8 mouse cellular contexts compared by ENCODE assay signal in genomic region chr19:45047935-45048643, GRCm38 (mm10). TPM values are rescaled to one million over a fixed set of nuclear protein-coding genes. Genes with fewer than 3 reads are reported as not detected.
A peak's percentile ranks its signal among the peaks of the same experiment; 100 is the strongest.
DNase-seq lines count a peak whose midpoint lies in the region; ATAC-seq and TF ChIP-seq lines count a peak whose summit lies in the region.

No protein-coding gene starts in this region.

- H3K4me1 ChIP-seq in liver, postnatal 0 days (ENCODE audit: insufficient read depth) = peaks cover 25% of the 10 kb centered on the region
- H3K4me1 ChIP-seq in neural tube, embryonic 15.5 days = peaks cover 52% of the 10 kb centered on the region

- no peak for TF ChIP-seq EP300 in liver, postnatal 0 days (IDR thresholded peaks at IDR 0.05; ENCODE audit: low read depth)

- peak; percentile 54 for ATAC-seq in erythroid progenitor cell, adult 5-6 weeks (replicated peaks; ENCODE audit: low FRiP score, poor library complexity, severe bottlenecking)
- peak; percentile 75 for ATAC-seq in liver, postnatal 0 days
- peak; percentile 50 for ATAC-seq in neural tube, embryonic 15.5 days (ENCODE audit: low FRiP score)

- peak overlapping the region; percentile 86 for H3K4me2 ChIP-seq in liver, postnatal 0 days (ENCODE audit: low read depth, low read length)
- peak overlapping the region; percentile 90 for H3K4me2 ChIP-seq in neural tube, embryonic 15.5 days

- H3K4me3 ChIP-seq in layer of hippocampus, adult 2 months = peak overlapping the region; percentile 78
- peak overlapping the region; percentile 59 for H3K4me3 ChIP-seq in liver, postnatal 0 days (ENCODE audit: low read depth, low read length)
- peak overlapping the region; percentile 67 for H3K4me3 ChIP-seq in neural tube, embryonic 15.5 days (replicated peaks)

- H3K27ac ChIP-seq in layer of hippocampus, adult 2 months = peak overlapping the region; percentile 97
- peak overlapping the region; percentile 87 for H3K27ac ChIP-seq in liver, postnatal 0 days (ENCODE audit: low read depth)
- H3K27ac ChIP-seq in neural tube, embryonic 15.5 days (replicated peaks) = peak overlapping the region; percentile 96

- H3K9me3 ChIP-seq in liver, postnatal 0 days (ENCODE audit: low read length) = no peaks in the 10 kb centered on the region
- H3K9me3 ChIP-seq in neural tube, embryonic 15.5 days (replicated peaks) = no peaks in the 10 kb centered on the region

- no peak for TF ChIP-seq CTCF in layer of hippocampus, adult 2 months (conservative IDR thresholded peaks at IDR 0.05)
- TF ChIP-seq CTCF in liver, postnatal 0 days (IDR thresholded peaks at IDR 0.05; ENCODE audit: low read depth) = no peak

- intact Hi-C loops in heart, postnatal 25 days (cut with DNase I) = no loop called here

- H3K36me3 ChIP-seq in liver, postnatal 0 days (replicated peaks; ENCODE audit: insufficient read depth, low read length) = 0 out of 2 replicates have a peak, but pooled peaks cover 2% of the 10 kb centered on the region
- H3K36me3 ChIP-seq in neural tube, embryonic 15.5 days = peaks cover 31% of the 10 kb centered on the region

- peak; percentile 68 to 72 for DNase-seq in B cell, adult 2 months
- DNase-seq in ZHBTc4 (ENCODE audit: low read depth, low spot score) = peak; percentile 60
- DNase-seq in heart, postnatal 25 days (ENCODE audit: low spot score) = peak; percentile 66
- peak; percentile 77 to 90 for DNase-seq in layer of hippocampus, adult 2 months (ENCODE audit: low spot score in 2 of 2)
- peak; percentile 62 for DNase-seq in liver, postnatal 0 days
- DNase-seq in yolk sac, embryonic 10.5 days (ENCODE audit: low spot score) = peak; percentile 34

- WGBS in liver, postnatal 0 days (ENCODE audit: insufficient replicate concordance) = 26% methylated on average over 11 of the region's 11 CpGs
- WGBS in neural tube, embryonic 15.5 days = 25% methylated on average over 11 of the region's 11 CpGs

- H3K9ac ChIP-seq in liver, postnatal 0 days (replicated peaks) = peak overlapping the region; percentile 68
- H3K9ac ChIP-seq in neural tube, embryonic 15.5 days (replicated peaks) = peak overlapping the region; percentile 80

- H3K27me3 ChIP-seq in liver, postnatal 0 days (ENCODE audit: insufficient read depth, low read length) = peaks cover 35% of the 10 kb centered on the region
- peaks cover 17% of the 10 kb centered on the region for H3K27me3 ChIP-seq in neural tube, embryonic 15.5 days (replicated peaks)

RNA-seq across cellular contexts. Expression of gene Sfxn3, which starts 0.8 kb away (rescaled TPM):
- 1.4 and 4.6 TPM in 2 replicates for total RNA-seq in erythroid progenitor cell, adult 5-6 weeks (2015; ENCODE audit: low replicate concordance)
- total RNA-seq in erythroid progenitor cell, adult 5-6 weeks (2017; ENCODE audit: low replicate concordance) = 1.6 and 3.3 TPM in 2 replicates
- 10 to 100 TPM; 10.7 to 13.9 TPM for total RNA-seq in heart, postnatal 25 days (2021)
- total RNA-seq in layer of hippocampus, adult 2 months (2021) = 10 to 100 TPM; 87.3 to 99.8 TPM
- 2.5 and 2.8 TPM in 2 replicates for polyA plus RNA-seq in liver, postnatal 0 days (2015; fragmentation: Nextera tagmentation; extraction: Ambion mirVana)
- 68.6 and 75.8 TPM in 2 replicates for polyA plus RNA-seq in neural tube, embryonic 15.5 days (2015; fragmentation: Nextera tagmentation; extraction: Ambion mirVana)

RNA-seq across cellular contexts. Expression of gene Pdzd7, which starts 2.6 kb away (rescaled TPM):
- total RNA-seq in erythroid progenitor cell, adult 5-6 weeks (2015; ENCODE audit: low replicate concordance) = not detected in 2 replicates
- not detected in 2 replicates for total RNA-seq in erythroid progenitor cell, adult 5-6 weeks (2017; ENCODE audit: low replicate concordance)
- under 1 TPM in 1 of 2 experiments, not detected in 1; 0.16 TPM for total RNA-seq in heart, postnatal 25 days (2021)
- total RNA-seq in layer of hippocampus, adult 2 months (2021) = 1 to 10 TPM; 2.1 to 3.3 TPM
- not detected in 2 replicates for polyA plus RNA-seq in liver, postnatal 0 days (2015; fragmentation: Nextera tagmentation; extraction: Ambion mirVana)
- 1.5 and 2.6 TPM in 2 replicates for polyA plus RNA-seq in neural tube, embryonic 15.5 days (2015; fragmentation: Nextera tagmentation; extraction: Ambion mirVana)

RNA-seq across cellular contexts. Expression of gene Kazald1, which starts 27.0 kb away (rescaled TPM):
- not detected in 2 replicates for total RNA-seq in erythroid progenitor cell, adult 5-6 weeks (2015; ENCODE audit: low replicate concordance)
- total RNA-seq in erythroid progenitor cell, adult 5-6 weeks (2017; ENCODE audit: low replicate concordance) = not detected in 2 replicates
- 1 to 10 TPM; 3.8 to 5.2 TPM for total RNA-seq in heart, postnatal 25 days (2021)
- total RNA-seq in layer of hippocampus, adult 2 months (2021) = 1 to 10 TPM; 1.4 to 1.9 TPM
- polyA plus RNA-seq in liver, postnatal 0 days (2015; fragmentation: Nextera tagmentation; extraction: Ambion mirVana) = 0.30 and 0.38 TPM in 2 replicates
- 3.0 and 5.3 TPM in 2 replicates for polyA plus RNA-seq in neural tube, embryonic 15.5 days (2015; fragmentation: Nextera tagmentation; extraction: Ambion mirVana)

RNA-seq across cellular contexts. Expression of gene Lzts2, which starts 33.9 kb away (rescaled TPM):
- total RNA-seq in erythroid progenitor cell, adult 5-6 weeks (2015; ENCODE audit: low replicate concordance) = 3.8 TPM in 1 of 2 replicates, not detected in the other
- 1.4 and 2.2 TPM in 2 replicates for total RNA-seq in erythroid progenitor cell, adult 5-6 weeks (2017; ENCODE audit: low replicate concordance)
- total RNA-seq in heart, postnatal 25 days (2021) = 10 to 100 TPM; 52.0 to 69.7 TPM
- total RNA-seq in layer of hippocampus, adult 2 months (2021) = 10 to 100 TPM; 28.5 to 30.1 TPM
- 5.7 and 7.2 TPM in 2 replicates for polyA plus RNA-seq in liver, postnatal 0 days (2015; fragmentation: Nextera tagmentation; extraction: Ambion mirVana)
- polyA plus RNA-seq in neural tube, embryonic 15.5 days (2015; fragmentation: Nextera tagmentation; extraction: Ambion mirVana) = 23.4 and 28.2 TPM in 2 replicates

RNA-seq across cellular contexts. Expression of gene Mrpl43, which starts 41.8 kb away (rescaled TPM):
- total RNA-seq in erythroid progenitor cell, adult 5-6 weeks (2015; ENCODE audit: low replicate concordance) = 15.5 and 19.3 TPM in 2 replicates
- total RNA-seq in erythroid progenitor cell, adult 5-6 weeks (2017; ENCODE audit: low replicate concordance) = 8.4 and 11.4 TPM in 2 replicates
- total RNA-seq in heart, postnatal 25 days (2021) = 10 to 100 TPM; 54.9 to 55.4 TPM
- 10 to 100 TPM; 38.6 to 41.1 TPM for total RNA-seq in layer of hippocampus, adult 2 months (2021)
- 43.6 and 43.8 TPM in 2 replicates for polyA plus RNA-seq in liver, postnatal 0 days (2015; fragmentation: Nextera tagmentation; extraction: Ambion mirVana)
- 89.1 and 96.2 TPM in 2 replicates for polyA plus RNA-seq in neural tube, embryonic 15.5 days (2015; fragmentation: Nextera tagmentation; extraction: Ambion mirVana)

Comparison
In these comparisons a context has a peak if more than half of its experiments do, and no peak if none do; other contexts are left out.
1. Peak in every context shown above with its lines: DNase-seq, ATAC-seq, H3K4me3 ChIP-seq and H3K27ac ChIP-seq.
2. RNA of gene Sfxn3, which starts 0.8 kb away (total RNA-seq): 87.3 to 99.8 TPM in layer of hippocampus, adult 2 months; 10.7 to 13.9 TPM in heart, postnatal 25 days and 1.4 to 4.6 TPM in erythroid progenitor cell, adult 5-6 weeks; every median in the first group is over 4 times any median in the second.